Mouse (Mus musculus) adrenal gland, postnatal 4 days (tissue): ENCODE results near the gene Nr2c1. TPM values are rescaled to one million over a fixed set of nuclear protein-coding genes. Genes with fewer than 3 reads are reported as not detected.
A peak's percentile ranks its signal among the peaks of the same experiment; 100 is the strongest.

Experiments
- DNase-seq, 2 experiments: peaks; one replicate each; pipeline ENCODE4 v3.0.0; 2021 to 2022; ENCODE audit warnings: low spot score in 2 of 2, mixed read lengths in 2 of 2
- total RNA-seq, 2 experiments: library from RNA; stranded (reverse); gene quantifications; 2 replicates each; pipeline ENCODE4 v1.2.3; 2021

Gene Nr2c1
- total RNA-seq, 2 experiments from 2014 or later: 16.3 to 18.0 TPM

DNA sequence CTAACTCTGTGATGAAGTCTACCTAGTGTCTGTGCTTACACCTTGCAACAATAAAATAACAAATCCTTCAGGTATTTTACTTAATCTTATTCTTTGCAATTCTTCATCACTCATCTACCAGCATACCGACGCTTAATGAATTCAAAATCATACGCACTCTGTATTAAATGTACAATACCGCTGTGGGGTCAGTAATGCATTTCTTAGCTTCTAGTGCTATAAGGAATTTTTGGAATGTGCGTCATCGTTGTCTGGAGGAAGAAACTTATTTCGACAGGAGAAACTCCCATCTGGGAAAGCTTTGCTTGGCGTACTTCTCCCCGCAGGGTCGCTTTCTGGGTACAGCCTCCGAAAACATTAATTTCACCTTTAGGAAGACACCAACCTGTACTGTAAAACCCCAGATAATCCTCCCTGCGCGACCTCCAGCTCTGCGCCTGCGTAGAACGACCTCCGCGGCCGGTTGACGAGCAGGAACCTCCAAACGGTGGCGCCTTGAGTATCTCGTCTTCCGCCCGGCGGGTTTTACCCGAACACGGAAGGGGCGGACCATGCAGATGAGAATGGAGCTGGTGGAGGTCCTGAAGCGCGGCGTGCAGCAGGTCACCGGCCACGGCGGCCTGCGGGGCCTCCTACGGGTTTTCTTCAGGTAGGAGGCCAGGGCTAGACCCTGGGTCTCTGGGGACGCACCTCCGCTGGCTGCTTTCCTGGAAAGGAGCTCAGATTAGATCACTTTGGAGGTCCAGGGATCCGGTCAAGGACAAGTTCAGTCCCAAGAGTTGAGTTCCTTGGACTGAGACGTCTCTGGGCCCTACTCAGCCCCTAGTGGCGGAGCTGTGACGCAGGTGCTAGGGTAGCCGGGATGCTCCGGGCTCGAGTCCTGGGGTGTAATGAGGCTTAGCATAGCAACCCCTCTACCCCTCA is 50.9 kb downstream of the Nr2c1 start, which contains the start of gene Ndufa12:
Ndufa12 (plus strand) TSS at position 239 of the 924 bp plus-strand sequence.
- peak; percentile 86 to 89 for DNase-seq

DNA sequence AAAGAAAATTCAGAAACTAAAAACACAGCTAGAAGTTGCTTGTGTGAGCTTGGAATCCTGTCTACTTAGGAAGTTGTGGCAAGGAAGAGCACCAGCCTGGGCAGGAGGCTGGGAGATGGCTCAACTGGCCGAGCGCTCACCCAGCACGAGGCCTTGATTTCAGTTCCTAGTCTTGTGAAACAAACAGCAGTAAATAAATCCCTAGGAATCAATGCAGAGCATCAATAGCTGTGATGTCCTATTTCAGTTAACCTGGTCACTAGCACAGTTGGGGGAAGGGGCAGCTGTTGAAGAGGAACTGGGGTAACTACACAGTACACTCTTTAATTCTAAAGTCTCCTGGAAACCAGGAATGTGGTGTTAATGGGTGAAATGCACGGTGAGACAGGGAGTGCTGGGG is 57.1 kb downstream of the Nr2c1 start:
- no peak for DNase-seq

DNA sequence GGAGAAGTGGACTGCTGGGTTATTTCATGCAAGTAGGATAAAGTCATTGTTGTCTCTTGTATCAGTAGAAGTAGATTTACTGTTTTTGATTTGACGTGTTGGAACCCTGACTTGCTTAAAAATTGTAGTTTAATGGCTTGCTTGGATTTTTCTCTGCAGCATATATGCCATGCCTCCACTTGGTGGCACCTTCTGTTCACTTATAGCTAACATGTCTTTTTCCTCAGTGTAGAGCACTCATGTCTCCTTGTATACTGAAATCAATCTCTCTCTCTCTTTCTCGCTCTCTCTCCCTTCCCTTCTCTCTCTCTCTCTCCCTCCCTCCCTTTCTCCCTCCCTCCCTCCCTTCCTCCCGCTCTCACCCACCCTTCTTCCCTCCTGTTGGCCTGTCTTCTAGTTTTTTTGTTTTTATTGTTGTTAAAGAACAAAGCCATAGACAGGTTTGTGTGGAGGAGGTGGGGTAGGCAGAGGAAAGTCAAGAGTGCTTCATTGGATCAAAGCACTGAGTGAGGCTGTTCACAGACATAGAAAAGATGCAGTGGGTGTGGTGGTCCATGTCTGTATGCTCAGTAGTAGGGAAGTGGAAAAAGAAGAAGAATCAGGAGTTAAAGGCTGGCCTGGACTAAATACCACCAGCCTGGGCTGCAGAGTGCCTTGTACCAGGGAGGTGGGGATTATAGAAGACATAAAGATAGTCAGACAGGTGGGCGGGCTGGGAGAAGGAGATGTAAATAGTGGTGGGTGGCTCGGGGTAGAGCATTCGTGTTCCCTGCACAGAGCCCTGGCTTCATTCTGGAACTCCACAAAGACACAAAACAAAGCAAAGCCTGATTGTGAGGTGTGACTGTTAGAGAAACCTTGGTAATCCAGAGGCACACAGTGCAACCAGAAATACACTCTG is 63.1 kb downstream of the Nr2c1 start:
- DNase-seq: no peak

DNA sequence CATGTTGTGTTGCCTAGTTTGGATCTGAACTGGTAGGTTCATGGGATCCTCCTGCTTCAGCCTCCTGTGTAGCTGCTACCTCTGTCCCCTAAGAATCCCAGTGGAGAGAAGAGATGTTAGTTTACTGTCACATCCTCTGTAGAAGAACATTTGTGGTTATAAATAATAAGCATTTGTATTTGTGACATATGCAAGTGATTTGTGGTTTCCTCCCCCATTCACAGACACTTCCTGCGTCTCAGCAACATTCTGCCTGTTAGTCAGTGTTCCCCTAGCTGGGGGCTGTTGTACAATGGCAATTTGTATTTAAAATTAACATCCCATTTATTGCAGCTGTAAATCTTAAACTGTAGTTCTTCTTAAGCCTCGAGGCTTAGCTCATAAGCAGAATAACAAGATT is 63.9 kb downstream of the Nr2c1 start:
- DNase-seq: no peak

DNA sequence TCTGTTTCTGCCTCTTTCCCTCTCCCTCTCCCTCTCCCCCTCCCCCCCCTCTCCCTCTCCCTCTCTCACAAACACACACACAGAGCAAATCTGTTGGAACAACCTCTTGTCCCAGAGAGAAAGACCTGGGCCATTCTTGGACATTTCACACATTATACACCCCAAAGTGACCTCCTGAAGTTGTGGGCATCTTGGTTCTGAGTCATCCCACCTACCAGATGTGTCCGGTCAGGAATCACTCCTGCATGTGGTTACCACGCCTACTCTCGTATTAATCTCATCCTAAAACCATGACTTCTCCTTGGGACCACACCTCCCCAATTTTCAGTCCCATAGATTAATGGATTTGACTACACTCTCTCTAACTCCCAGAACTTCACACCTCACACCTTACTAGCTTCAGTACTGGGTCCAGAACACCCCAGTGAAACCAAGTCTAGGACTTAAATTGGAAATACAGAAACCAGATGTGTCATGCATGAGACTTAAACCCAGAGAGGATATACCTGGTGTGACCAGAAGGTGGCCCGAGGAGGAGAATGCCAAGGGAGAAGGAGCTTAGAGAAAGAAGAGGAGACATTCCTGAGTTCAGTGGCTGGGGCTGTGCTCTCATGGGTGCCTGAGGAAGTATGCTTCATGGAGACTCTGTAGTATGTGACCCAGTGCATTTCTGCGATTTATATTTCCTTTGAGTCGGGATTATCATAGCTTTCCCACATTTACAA is 77.4 kb downstream of the Nr2c1 start:
- DNase-seq: no peak

DNA sequence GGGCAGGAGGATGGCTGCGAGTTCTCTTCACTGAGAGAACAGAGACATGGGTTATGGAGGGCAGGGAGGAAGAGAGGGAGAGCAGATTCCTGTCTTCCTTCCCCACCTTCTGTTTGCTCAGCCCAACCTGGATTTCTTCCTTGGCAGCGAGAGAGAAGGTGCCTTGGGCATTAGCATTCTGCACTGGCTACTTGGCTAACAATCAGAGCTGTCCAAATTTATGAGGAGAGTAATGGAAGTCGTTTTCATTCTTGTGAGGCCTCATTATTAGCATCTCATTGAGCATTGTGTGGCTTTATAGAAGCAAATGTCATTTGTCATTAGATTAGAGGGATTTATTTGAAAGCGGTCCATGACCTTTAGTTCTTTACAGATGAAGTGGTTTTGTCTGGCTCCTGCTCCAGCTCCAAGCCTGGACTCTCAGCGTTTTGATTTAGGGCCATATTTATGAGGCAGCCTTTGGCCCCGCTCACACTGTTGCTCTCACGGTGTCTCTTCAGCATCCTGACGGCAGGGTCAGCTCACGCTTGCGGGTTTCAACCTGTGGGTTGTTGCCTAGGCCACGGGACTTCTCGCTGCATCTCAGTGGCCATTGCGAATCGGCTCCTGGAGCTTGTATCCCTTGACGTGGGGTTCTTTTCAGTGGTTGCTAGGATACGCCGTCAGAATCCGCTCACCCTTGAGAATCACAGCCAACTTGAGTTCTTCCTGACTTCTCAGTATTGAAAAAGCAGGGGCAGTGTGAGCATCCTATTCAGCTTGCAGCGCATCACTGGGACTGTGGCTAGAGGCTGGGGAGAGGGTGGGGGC is 82.6 kb downstream of the Nr2c1 start:
- DNase-seq: no peak

DNA sequence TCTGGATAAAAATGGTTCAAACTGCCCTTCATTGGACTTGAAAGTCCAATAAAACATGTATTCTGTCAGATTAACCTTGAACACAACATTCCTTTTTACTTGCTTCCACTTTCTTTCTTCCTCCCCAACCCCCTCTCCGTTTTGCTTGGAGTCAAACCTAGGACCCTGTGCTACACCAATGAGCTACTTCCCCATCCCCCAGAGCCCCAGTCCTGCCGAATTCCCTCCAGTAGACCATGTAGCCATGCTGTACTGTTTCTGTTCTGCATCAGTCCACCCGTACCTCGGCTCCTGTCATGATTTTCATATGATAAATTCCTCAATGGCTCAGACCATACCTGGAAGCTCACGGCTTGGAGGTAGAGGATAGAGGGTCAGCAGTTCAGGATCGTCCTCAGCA is 83.2 kb downstream of the Nr2c1 start:
- no peak for DNase-seq

DNA sequence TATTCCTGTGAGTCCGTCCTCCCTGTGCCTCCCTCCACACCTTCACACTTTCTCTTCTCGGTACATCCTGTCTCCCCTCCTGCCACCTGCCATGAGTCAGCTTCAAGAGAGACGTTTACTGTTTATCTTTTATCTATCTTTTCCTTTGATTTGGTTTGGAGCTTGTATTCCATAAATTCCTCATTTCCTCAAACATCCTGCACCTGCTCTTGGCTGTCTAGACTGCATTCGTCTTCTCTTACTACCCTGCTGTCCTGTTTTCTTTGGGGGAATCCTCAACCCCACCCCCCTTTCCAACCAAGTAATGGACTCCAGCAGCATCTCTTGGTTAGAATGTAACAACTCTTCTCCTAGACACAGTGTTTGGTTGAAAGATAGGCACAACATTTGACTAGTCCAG is 87.4 kb downstream of the Nr2c1 start:
- no peak for DNase-seq

DNA sequence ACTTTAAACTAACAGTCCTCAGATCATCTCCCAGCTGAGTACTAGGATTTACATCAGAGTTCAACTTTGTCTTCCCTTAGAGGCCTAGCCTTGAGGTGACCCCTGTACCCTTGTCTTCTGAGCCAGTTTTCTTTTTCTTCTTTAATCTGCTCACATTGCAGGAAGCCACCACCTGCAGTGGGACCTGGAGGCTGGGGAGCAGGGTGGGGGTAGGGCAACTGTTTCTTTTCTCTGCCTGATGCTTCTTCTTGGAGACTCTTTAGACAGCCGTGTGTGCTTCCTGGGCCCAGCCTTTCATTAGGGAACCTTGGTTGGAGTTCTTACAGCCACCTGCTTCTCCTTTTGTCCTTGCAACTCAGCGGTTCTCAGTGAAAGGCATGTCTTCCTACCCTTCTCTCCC is 93.5 kb downstream of the Nr2c1 start:
- DNase-seq: no peak

Other genes with a start within 250 kb of the Nr2c1 start
- 10 to 100 TPM; 29.0 to 34.7 TPM for gene Vezt, start 112.2 kb upstream of the Nr2c1 start, total RNA-seq
- gene Fgd6, start 112.0 kb upstream of the Nr2c1 start, total RNA-seq: 1 to 10 TPM; 5.8 TPM
- gene Ndufa12, start 50.7 kb downstream of the Nr2c1 start, total RNA-seq: 100 to 1,000 TPM; 260 to 285 TPM
- gene Gm4792, start 150.7 kb downstream of the Nr2c1 start, total RNA-seq: under 1 TPM in 1 of 2 experiments, not detected in 1; 0.81 TPM
- 10 to 100 TPM; 23.7 to 23.9 TPM for gene Tmcc3, start 163.9 kb downstream of the Nr2c1 start, total RNA-seq